Mouse (Mus musculus) gastrocnemius, postnatal 14 days (tissue): Measurements from ENCODE around the gene Ptger3. TPM values are rescaled to one million over a fixed set of nuclear protein-coding genes. Genes with fewer than 3 reads are reported as not detected.
A peak's percentile ranks its signal among the peaks of the same experiment; 100 is the strongest.

Experiments used
- DNase-seq: peaks from one replicate; pipeline ENCODE4 v3.0.0; 2021; ENCODE audit warnings: mixed read lengths
- intact Hi-C: fragments of 180-260 bp; cut with DNase I; formaldehyde crosslinking; loops from one replicate; pipeline ENCODE4 v1.15.1; 2025; ENCODE audit warnings: low total_unique reads
- long read RNA-seq, 2 experiments: library from polyadenylated mRNA; stranded (forward); transcript quantifications; one replicate each; pipeline ENCODE4 v2.0.0; 2021
- total RNA-seq, 2 experiments: library from RNA; stranded (reverse); gene quantifications; 2 replicates each; pipeline ENCODE4 v1.2.3; 2021

Gene Ptger3
- total RNA-seq, result under 1 TPM; 0.16 to 0.51 TPM
- long read RNA-seq, experiment 1, result 0 reads
- long read RNA-seq, experiment 2, partial matches to known transcripts, result 0 of 1 reads
- long read RNA-seq, experiment 2, other reads (novel, unspliced or antisense), result 0 of 1 reads

- peak; percentile 10 for DNase-seq
- intact Hi-C loops, result loop anchor here (5.0 kb wide), 1 partner anchor 150 kb away; no protein-coding TSS in a partner anchor
Measured at GRCm38 (mm10) chr3:157566725-157567565, at the start of gene Ptger3. Gene Ptger3, plus strand, starts transcription at chr3:157566892.

- intact Hi-C loops, result no loop called here
- no peak for DNase-seq
Measured at GRCm38 (mm10) chr3:157517992-157518391, 48.7 kb upstream of the Ptger3 start.

DNA sequence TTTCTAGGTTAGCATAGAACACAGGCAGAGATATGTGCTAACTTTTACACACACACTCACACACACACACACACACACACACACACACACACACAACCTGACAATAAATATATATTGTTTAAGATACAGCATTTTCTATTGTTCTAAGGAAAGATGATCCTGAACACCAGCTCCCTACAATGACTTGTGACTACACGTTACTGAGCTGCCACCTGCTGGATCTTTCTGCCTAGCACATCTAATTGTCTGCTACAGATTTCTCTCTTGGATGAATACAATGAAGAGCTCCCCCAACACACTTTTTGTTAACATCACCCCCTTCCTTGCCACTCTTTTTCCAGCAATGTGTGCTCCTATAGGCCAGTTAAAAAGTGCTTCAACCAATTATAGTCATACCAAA, 46.3 kb upstream of the Ptger3 start:
- intact Hi-C loops, result no loop called here
- no peak for DNase-seq

- intact Hi-C loops, result no loop called here
- DNase-seq, result no peak
Measured at GRCm38 (mm10) chr3:157523834-157524233, 42.9 kb upstream of the Ptger3 start.

DNA sequence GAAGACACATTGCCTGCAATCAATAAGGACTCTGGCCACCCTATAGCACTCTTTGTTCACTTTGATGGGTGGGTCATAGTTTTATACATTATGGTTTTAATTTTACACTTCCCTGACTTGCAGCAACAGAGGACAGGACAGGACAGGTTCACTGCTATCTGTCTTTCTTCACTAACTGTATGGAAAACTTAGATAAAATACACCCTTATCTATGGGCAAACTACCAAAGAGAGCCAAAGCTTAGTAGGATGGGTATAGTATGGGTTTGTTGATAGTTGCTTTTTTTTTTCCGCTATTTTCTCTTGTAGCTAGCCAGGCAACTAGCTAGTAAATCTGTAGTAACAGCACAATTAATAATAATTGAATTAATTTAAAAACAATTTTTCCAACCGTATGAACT, 35.1 kb upstream of the Ptger3 start:
- no peak for DNase-seq
- intact Hi-C loops, result no loop called here

DNA sequence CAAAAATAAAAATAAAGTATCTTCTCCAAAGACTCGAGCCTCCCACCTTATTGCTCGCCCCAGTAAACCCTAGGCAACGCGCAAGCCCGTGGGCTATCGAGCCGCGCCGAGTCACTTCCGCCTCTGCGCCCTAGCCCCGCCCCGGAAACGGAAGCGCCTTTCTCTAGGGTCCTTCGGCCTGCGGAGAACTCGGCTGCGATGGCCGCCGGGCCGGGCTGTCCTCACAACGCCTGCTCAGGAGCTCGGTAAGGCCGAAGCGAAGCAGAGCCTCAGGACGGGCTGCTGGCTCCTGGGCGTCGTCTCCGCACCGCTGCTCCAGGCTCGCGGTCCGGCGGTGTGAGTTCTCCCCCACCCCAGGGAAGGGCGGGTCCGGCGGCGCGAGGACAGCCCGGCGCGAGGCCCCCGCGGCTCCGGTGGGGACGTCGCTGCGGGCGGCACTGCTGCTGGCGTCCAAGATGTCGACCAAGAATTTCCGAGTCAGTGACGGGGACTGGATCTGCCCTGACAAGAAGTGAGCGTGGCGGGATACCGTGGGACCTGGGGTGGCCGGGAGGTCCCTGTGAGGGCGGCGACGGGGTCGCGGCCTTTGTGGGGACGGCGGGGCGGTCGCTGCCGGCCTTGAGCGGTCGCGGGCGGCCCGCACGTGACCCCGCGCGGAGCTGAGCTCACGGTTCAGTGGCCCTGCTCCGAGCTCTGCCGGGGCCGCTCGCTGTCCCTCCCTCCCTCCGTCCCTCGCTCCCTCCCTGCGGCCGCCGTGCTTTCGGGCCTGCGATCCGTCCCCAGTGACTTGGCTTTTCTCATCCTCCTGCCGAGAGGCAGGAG, 32.5 kb upstream of the Ptger3 start, which contains the start of gene Zranb2:
Gene Zranb2, plus strand, starts transcription at position 197 of the 822 bp plus-strand sequence.
- intact Hi-C loops, result no loop called here
- DNase-seq, result peak; percentile 96

GRCm38 (mm10) chr3:157534786-157535415, 31.8 kb upstream of the Ptger3 start:
- DNase-seq, result no peak

DNA sequence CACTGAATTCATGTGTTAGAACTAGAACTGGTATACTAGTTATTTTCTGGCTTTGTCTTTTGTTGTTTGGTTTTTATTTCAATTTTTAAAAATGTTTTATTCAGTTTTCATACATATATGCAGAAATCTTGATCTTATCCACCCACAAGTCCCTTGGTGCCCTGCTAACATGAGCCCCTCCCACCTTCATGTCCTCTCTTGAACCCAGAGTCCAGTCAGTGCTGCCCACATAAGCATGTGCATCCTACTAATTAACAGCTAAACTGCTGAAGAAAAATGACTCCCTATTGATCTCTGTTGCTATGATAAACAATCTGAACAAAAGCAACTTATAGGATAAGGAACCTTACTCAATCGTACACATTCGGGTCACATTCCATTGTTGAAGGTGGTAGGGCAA, 17.4 kb upstream of the Ptger3 start:
- no peak for DNase-seq
- intact Hi-C loops, result no loop called here

More at GRCm38 (mm10) chr3:157534786-157535415, 31.8 kb upstream of the Ptger3 start:
- intact Hi-C loops, result no loop called here

- intact Hi-C loops, result no loop called here
Measured at GRCm38 (mm10) chr3:157549758-157550600, 16.7 kb upstream of the Ptger3 start.

DNA sequence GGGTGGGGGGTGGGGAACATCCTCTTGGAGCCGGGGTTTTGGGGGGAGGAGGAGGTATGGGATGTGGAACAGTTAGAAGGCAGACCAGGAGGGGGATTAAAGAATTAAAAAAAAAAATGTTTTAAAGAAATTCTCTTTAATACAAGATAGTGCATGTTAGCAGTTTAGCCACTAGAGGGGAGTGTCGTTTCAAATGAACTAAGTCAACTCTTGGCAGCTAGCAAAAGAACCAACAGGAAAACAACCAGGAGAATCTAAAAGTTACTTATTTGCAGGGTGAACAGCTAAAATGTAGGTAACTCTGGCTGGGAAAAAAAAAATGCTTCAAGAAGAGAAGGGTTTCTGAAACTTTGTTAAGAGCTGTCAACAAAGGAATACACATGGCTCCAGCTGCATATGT, 1.5 kb upstream of the Ptger3 start:
- no peak for DNase-seq
- intact Hi-C loops, result loop anchor here (5.0 kb wide), 1 partner anchor 152 kb away; no protein-coding TSS in a partner anchor

More at GRCm38 (mm10) chr3:157549758-157550600, 16.7 kb upstream of the Ptger3 start:
- DNase-seq, result no peak

- DNase-seq, result no peak
- intact Hi-C loops, result loop anchor here (5.0 kb wide), 1 partner anchor 150 kb away; no protein-coding TSS in a partner anchor
Measured at GRCm38 (mm10) chr3:157567566-157568132, 957 bp downstream of the Ptger3 start.

- no peak for DNase-seq
- intact Hi-C loops, result no loop called here
Measured at GRCm38 (mm10) chr3:157572011-157572410, 5.3 kb downstream of the Ptger3 start.

GRCm38 (mm10) chr3:157575441-157576342, 9.0 kb downstream of the Ptger3 start:
- intact Hi-C loops, result no loop called here
- no peak for DNase-seq

DNA sequence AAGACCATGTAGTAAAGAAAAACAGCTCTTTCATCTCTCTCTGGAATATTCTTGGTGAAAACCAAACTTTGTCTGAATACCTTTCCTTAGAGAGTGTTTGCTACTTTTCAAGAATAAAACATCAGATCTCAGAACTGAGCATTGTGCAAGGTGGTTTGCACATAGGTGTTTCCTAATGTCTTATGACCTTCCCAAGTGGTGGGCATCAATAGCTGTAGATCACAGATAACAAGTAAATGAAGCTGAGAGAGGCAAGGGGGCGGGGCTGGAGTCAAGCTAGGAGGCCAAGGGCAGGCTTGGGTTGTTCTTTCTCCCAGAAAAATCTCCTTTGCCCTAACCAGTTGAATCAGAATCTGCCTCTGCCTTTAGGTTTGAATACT, 9.6 kb downstream of the Ptger3 start:
- no peak for DNase-seq
- intact Hi-C loops, result no loop called here

GRCm38 (mm10) chr3:157576862-157577261, 10.2 kb downstream of the Ptger3 start:
- intact Hi-C loops, result no loop called here
- no peak for DNase-seq

DNA sequence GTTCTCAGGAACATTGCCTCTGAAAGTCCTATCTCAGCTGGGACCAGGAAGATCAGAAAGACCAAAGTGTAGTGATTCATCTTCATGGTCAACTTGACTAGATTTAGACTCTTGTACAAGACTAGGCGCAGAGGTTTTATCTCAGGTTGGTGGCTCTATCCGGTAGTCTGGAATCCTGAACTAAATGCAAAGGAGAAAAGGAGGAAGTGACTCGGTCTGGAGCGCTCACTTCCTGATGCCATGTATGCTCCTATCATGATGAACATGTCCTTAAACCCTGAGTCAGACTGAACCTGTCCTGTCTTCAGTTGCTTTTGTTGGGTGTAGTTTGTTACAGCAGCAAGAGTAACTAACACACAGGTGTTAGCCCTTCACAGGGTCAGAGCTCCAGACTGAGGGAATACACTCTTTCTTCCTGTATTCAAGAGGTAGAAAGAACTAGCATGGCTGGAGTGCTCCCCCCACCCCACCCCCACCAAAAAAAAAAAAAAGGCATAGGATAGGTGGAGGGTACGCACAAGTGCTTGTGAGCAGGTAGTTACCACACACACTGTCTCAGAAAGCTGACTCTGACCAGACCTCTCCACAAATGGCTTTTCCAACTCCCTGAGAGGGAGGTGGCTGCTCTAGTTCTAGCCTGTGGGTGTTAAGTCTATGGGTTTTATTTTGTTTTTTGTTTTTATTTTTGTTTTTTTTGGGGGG, 11.9 kb downstream of the Ptger3 start:
- no peak for DNase-seq
- intact Hi-C loops, result no loop called here

- no peak for DNase-seq
- intact Hi-C loops, result no loop called here
Measured at GRCm38 (mm10) chr3:157579376-157579775, 12.7 kb downstream of the Ptger3 start.
